Mouse (Mus musculus) forebrain, postnatal 0 days (tissue): ENCODE data around the gene Cmas. TPM values are rescaled to one million over a fixed set of nuclear protein-coding genes. Genes with fewer than 3 reads are reported as not detected.

Experiments used
- ATAC-seq: fragments of 200-750 bp; cut with Nextera tagmentation; 2 replicates; pipeline ENCODE4 v1.8.0; 2017; ENCODE audit warnings: mild to moderate bottlenecking, moderate library complexity
- DNase-seq: peaks from one replicate; pipeline ENCODE4 v3.0.0-alpha.2; 2015
- H3K27ac ChIP-seq: fragments of 300-500 bp; sonication (generic); 2 replicates; pipeline ENCODE4 v1.5.1; 2014; ENCODE audit warnings: low read depth, mild to moderate bottlenecking, antibody characterized with exemption, low read length, moderate library complexity, mixed read lengths
- H3K27me3 ChIP-seq: fragments of 300-500 bp; sonication (generic); 2 replicates; pipeline ENCODE4 v1.6.1; 2014; ENCODE audit warnings: mild to moderate bottlenecking, low read length, mixed read lengths; ENCODE audit not compliant: insufficient read depth
- H3K36me3 ChIP-seq: fragments of 300-500 bp; sonication (generic); 2 replicates; pipeline ENCODE4 v1.6.1; 2014; ENCODE audit warnings: mild to moderate bottlenecking, moderate library complexity; ENCODE audit not compliant: insufficient read depth
- H3K4me1 ChIP-seq: fragments of 300-500 bp; sonication (generic); 2 replicates; pipeline ENCODE4 v1.6.1; 2014; ENCODE audit warnings: antibody characterized with exemption; ENCODE audit not compliant: insufficient read depth
- H3K4me2 ChIP-seq: fragments of 300-500 bp; sonication (generic); 2 replicates; pipeline ENCODE4 v1.6.1; 2014; ENCODE audit warnings: low read depth, mild to moderate bottlenecking, moderate library complexity
- H3K4me3 ChIP-seq: fragments of 300-500 bp; sonication (generic); 2 replicates; pipeline ENCODE4 v1.5.1; 2014; ENCODE audit warnings: low read depth, low read length, mixed read lengths
- H3K9ac ChIP-seq: fragments of 300-500 bp; sonication (generic); 2 replicates; pipeline ENCODE4 v1.6.1; 2014; ENCODE audit warnings: mild to moderate bottlenecking
- H3K9me3 ChIP-seq: fragments of 300-500 bp; sonication (generic); 2 replicates; pipeline ENCODE4 v1.6.1; 2016; ENCODE audit warnings: low read length
- CTCF ChIP-seq: sonication (generic); IDR thresholded peaks from 2 replicates; pipeline ENCODE4 v1.5.1; 2016; ENCODE audit warnings: antibody characterized with exemption, control low read depth, low read depth
- WGBS: fragments of 180-500 bp; shearing (Covaris S2); extraction: QIAGEN DNeasy Blood & Tissue Kit; methylation state at CpG from one replicate; pipeline ENCODE4 v1.1.7; 2014; 5-methylcytosine and 5-hydroxymethylcytosine counted together
- polyA plus RNA-seq: library from polyadenylated mRNA; unstranded; fragments of >200 nt; fragmentation: Nextera tagmentation; extraction: Ambion mirVana; gene quantifications from 2 replicates; pipeline ENCODE4 v1.2.1, GENCODE M21; 2015
- total RNA-seq: library from RNA; depleted of rRNA; stranded (reverse); fragments of >200 nt; gene quantifications from 2 replicates; pipeline ENCODE4 v1.2.3, GENCODE M21; 2014

Cmas gene
- total and polyA plus RNA-seq, 2 experiments from 2014 or later, result 132 to 178 TPM

- no peaks in the 10 kb centered on the region for H3K36me3 ChIP-seq
- TF ChIP-seq CTCF, result no peak
- DNase-seq, result no peak
- no peaks in the 10 kb centered on the region for H3K27me3 ChIP-seq
- no peak overlapping the region for H3K27ac ChIP-seq
- no peaks in the 10 kb centered on the region for H3K4me1 ChIP-seq
- H3K9ac ChIP-seq, result no peak overlapping the region
- H3K4me2 ChIP-seq, result no peak overlapping the region
- peak; percentile 56 for ATAC-seq
- H3K9me3 ChIP-seq, result no peaks in the 10 kb centered on the region
- H3K4me3 ChIP-seq, result no peak overlapping the region
- WGBS, result 59% methylated on average over 9 of the region's 9 CpGs
Measured at GRCm38 (mm10) chr6:142751365-142751764, 5.1 kb upstream of the Cmas start.

GRCm38 (mm10) chr6:142752331-142753246, 3.9 kb upstream of the Cmas start:
- no peak for TF ChIP-seq CTCF
- Histone ChIP-seq H3K4me1 (0 out of 2 replicates have a peak, but pooled peaks cover under 1% of the 10 kb centered on the region), H3K4me3 (no peak overlapping the region), H3K27ac (no peak overlapping the region), H3K9me3 (no peaks in the 10 kb centered on the region), H3K27me3 (no peaks in the 10 kb centered on the region), H3K36me3 (no peaks in the 10 kb centered on the region), H3K4me2 (no peak overlapping the region), H3K9ac (no peak overlapping the region)
- no peak for DNase-seq
- WGBS, result 42% methylated on average over 14 of the region's 14 CpGs
- ATAC-seq, result no peak

GRCm38 (mm10) chr6:142757334-142757965, 964 bp downstream of the Cmas start:
- Histone ChIP-seq H3K9ac (peak overlapping the region; percentile 88), H3K27ac (peak overlapping the region; percentile 86), H3K9me3 (no peaks in the 10 kb centered on the region), H3K4me3 (peak overlapping the region; percentile 68), H3K27me3 (no peaks in the 10 kb centered on the region), H3K4me2 (peak overlapping the region; percentile 62), H3K4me1 (0 out of 2 replicates have a peak, but pooled peaks cover 8% of the 10 kb centered on the region), H3K36me3 (peaks cover 11% of the 10 kb centered on the region)
- ATAC-seq, result no peak
- DNase-seq, result no peak
- TF ChIP-seq CTCF, result no peak
- 39% methylated on average over 10 of the region's 10 CpGs for WGBS

DNA sequence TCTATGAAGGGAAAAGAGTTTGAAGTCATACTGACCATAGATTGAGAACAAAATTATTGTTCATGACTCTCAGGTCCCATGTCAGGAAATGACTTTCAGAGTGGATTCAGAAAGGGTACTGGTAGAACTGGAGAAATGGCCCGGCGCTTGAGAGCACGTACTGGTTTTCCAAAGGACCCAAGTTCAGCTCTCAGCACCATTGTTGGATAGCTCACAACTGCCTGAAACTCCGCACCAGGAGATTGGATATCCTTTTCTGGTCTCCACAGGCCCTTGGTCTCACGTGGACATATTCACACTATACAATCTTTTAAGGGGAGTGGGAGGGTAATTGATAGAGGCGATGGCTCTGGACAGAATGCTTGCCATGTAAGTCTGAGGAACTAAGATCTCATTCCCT, 1.5 kb downstream of the Cmas start:
- Histone ChIP-seq H3K4me1 (0 out of 2 replicates have a peak, but pooled peaks cover 8% of the 10 kb centered on the region), H3K4me2 (peak overlapping the region; percentile 62), H3K9ac (peak overlapping the region; percentile 88; the same call in 1 of the 2 replicates), H3K36me3 (peaks cover 11% of the 10 kb centered on the region), H3K4me3 (peak overlapping the region; percentile 68; the same call in 1 of the 2 replicates), H3K9me3 (no peaks in the 10 kb centered on the region), H3K27me3 (no peaks in the 10 kb centered on the region), H3K27ac (no peak overlapping the region)
- ATAC-seq (no peak), DNase-seq (no peak)
- 88% methylated on average over 6 of the region's 6 CpGs for WGBS
- no peak for TF ChIP-seq CTCF

DNA sequence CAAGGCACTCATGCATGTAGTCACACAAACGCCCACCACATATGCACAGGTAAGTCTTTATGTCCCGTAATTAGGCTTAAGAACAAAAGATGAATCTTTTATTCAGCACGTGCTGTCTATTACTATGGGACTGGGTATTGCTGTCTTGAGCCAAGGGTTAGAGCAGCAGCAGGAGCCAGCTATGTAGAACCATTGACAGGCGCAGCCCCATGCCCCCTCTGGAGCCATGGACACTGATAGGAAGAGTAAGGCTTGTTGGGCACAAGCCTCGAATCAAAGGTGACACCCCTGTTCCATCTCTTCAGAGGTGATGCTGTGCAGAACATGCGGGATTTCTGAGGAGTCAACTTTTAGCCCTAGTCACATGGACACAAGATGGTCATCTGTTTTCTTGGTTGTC, 2.1 kb downstream of the Cmas start:
- peaks cover 11% of the 10 kb centered on the region for H3K36me3 ChIP-seq
- DNase-seq (no peak), ATAC-seq (no peak)
- no peak overlapping the region for H3K27ac ChIP-seq
- H3K4me2 ChIP-seq, result no peak overlapping the region
- no peaks in the 10 kb centered on the region for H3K9me3 ChIP-seq
- WGBS, result 95% methylated on average over 6 of the region's 6 CpGs
- no peak for TF ChIP-seq CTCF
- 0 out of 2 replicates have a peak, but pooled peaks cover 8% of the 10 kb centered on the region for H3K4me1 ChIP-seq
- no peak overlapping the region for H3K9ac ChIP-seq
- H3K27me3 ChIP-seq, result no peaks in the 10 kb centered on the region
- H3K4me3 ChIP-seq, result no peak overlapping the region

GRCm38 (mm10) chr6:142759633-142760032, 3.1 kb downstream of the Cmas start:
- WGBS, result 98% methylated on average over 2 of the region's 2 CpGs
- ATAC-seq, result no peak
- peaks cover 17% of the 10 kb centered on the region for H3K36me3 ChIP-seq
- no peak overlapping the region for H3K9ac ChIP-seq
- H3K4me3 ChIP-seq, result no peak overlapping the region
- no peaks in the 10 kb centered on the region for H3K27me3 ChIP-seq
- no peaks in the 10 kb centered on the region for H3K9me3 ChIP-seq
- no peak for DNase-seq
- no peak overlapping the region for H3K27ac ChIP-seq
- TF ChIP-seq CTCF, result no peak
- 0 out of 2 replicates have a peak, but pooled peaks cover 8% of the 10 kb centered on the region for H3K4me1 ChIP-seq
- H3K4me2 ChIP-seq, result no peak overlapping the region

DNA sequence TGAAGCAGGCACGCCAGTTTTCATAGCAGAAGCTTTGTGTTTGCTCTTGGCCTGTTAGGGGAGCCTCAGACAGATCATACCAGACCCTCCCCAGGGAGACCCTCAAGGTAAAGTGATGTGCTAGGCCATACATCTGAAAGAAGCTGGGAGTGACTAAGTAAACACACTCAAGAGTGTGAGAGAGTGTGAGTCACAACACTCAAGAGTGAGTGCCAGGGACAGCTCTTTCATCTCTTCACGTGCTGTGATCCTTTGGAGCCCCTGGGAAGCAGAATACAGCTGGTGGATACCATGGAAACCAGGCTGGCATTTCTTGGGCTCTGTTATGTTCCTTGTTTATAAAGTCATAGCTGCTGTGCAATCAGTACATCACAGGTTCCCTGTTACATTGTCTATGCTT, 8.4 kb downstream of the Cmas start:
- Histone ChIP-seq H3K27ac (no peak overlapping the region), H3K36me3 (peaks cover 52% of the 10 kb centered on the region), H3K9me3 (no peaks in the 10 kb centered on the region), H3K27me3 (no peaks in the 10 kb centered on the region), H3K4me1 (no peaks in the 10 kb centered on the region), H3K9ac (no peak overlapping the region), H3K4me3 (no peak overlapping the region), H3K4me2 (no peak overlapping the region)
- WGBS, result 52% methylated on average over 2 of the region's 2 CpGs
- TF ChIP-seq CTCF, result no peak
- ATAC-seq (peak; percentile 19; the same call in 1 of the 2 replicates), DNase-seq (no peak)
